Mouse (Mus musculus): ENCODE results near the gene Usp13.

GRCm38 (mm10) chr3:32905850-32906779 lies 88.8 kb downstream of the Usp13 start:
- TF ChIP-seq GATA1 (IDR thresholded peaks at IDR 0.05; ENCODE audit: low read length) (no peak), TAL1 (IDR thresholded peaks at IDR 0.05; ENCODE audit: low read length) (no peak)

Measured in erythroblast, embryonic 14.5 days (primary cell).